Mouse (Mus musculus): ENCODE measurements at regions not wholly inside any gene's neighbourhood (a gene's known extent, or its start where the extent isn't known, plus 50 kb on each side); places are given as distances from the start of the nearest gene placed in this dataset.

DNA sequence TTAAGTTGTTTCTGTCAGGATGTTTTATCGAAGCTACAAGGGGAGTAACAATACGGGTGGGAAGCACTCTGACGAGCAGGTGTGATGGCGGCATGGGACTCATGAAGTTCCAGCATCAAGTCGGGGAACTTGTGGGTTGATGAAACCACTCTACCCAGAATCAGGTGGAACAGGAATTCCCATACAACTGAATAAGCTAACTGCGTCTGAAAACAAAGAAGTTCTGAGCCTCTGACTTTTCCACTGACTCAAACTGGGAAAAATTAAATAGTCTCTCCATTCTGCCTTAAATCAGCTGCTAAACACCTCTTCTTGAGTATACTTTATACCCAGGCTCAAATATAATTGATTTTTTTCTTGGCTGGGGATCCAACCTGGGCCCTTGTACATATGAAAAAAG, 105.6 kb upstream of the Egln3 start:
- H3K27me3 ChIP-seq (ENCODE audit: insufficient read depth, low read length) = no peaks in the 10 kb centered on the region
- no peak for ATAC-seq
- H3K4me3 ChIP-seq (ENCODE audit: low read length) = no peak overlapping the region
- no peak overlapping the region for H3K4me2 ChIP-seq (ENCODE audit: low read depth, low read length)
- H3K9me3 ChIP-seq (ENCODE audit: low read length) = no peaks in the 10 kb centered on the region
- H3K9ac ChIP-seq (replicated peaks; ENCODE audit: low read length) = no peak overlapping the region
- no peak for TF ChIP-seq CTCF (IDR thresholded peaks at IDR 0.05; ENCODE audit: low read depth)
- H3K4me1 ChIP-seq (ENCODE audit: insufficient read depth, low read length) = peaks cover 6% of the 10 kb centered on the region
- no peaks in the 10 kb centered on the region for H3K36me3 ChIP-seq (ENCODE audit: insufficient read depth, low read length)
- WGBS = 94% methylated on average over 6 of the region's 6 CpGs
- DNase-seq (ENCODE audit: low spot score) = no peak
- no peak overlapping the region for H3K27ac ChIP-seq

GRCm38 (mm10) chr12:54305135-54305630, 101.5 kb upstream of the Egln3 start:
- ATAC-seq = no peak
- no peak for TF ChIP-seq CTCF (IDR thresholded peaks at IDR 0.05; ENCODE audit: low read depth)
- Histone ChIP-seq H3K36me3 (ENCODE audit: insufficient read depth, low read length) (no peaks in the 10 kb centered on the region), H3K4me3 (ENCODE audit: low read length) (no peak overlapping the region), H3K9ac (replicated peaks; ENCODE audit: low read length) (no peak overlapping the region), H3K27me3 (ENCODE audit: insufficient read depth, low read length) (no peaks in the 10 kb centered on the region), H3K4me1 (ENCODE audit: insufficient read depth, low read length) (no peaks in the 10 kb centered on the region), H3K27ac (no peak overlapping the region), H3K9me3 (ENCODE audit: low read length) (no peaks in the 10 kb centered on the region), H3K4me2 (ENCODE audit: low read depth, low read length) (no peak overlapping the region)
- 61% methylated on average over 9 of the region's 9 CpGs for WGBS
- no peak for DNase-seq (ENCODE audit: low spot score)

- H3K9me3 ChIP-seq (ENCODE audit: low read length) = no peaks in the 10 kb centered on the region
- H3K4me1 ChIP-seq (ENCODE audit: insufficient read depth, low read length) = no peaks in the 10 kb centered on the region
- no peak overlapping the region for H3K4me3 ChIP-seq (ENCODE audit: low read length)
- no peaks in the 10 kb centered on the region for H3K27me3 ChIP-seq (ENCODE audit: insufficient read depth, low read length)
- no peak overlapping the region for H3K9ac ChIP-seq (replicated peaks; ENCODE audit: low read length)
- no peak overlapping the region for H3K27ac ChIP-seq
- ATAC-seq (no peak), DNase-seq (ENCODE audit: low spot score) (no peak)
- H3K36me3 ChIP-seq (ENCODE audit: insufficient read depth, low read length) = no peaks in the 10 kb centered on the region
- no peak for TF ChIP-seq CTCF (IDR thresholded peaks at IDR 0.05; ENCODE audit: low read depth)
- no peak overlapping the region for H3K4me2 ChIP-seq (ENCODE audit: low read depth, low read length)
- WGBS = 74% methylated on average over 8 of the region's 8 CpGs
Measured at GRCm38 (mm10) chr12:54303746-54304145, 100.1 kb upstream of the Egln3 start.

GRCm38 (mm10) chr12:54299506-54299905, 95.8 kb upstream of the Egln3 start:
- Histone ChIP-seq H3K36me3 (ENCODE audit: insufficient read depth, low read length) (no peaks in the 10 kb centered on the region), H3K9me3 (ENCODE audit: low read length) (no peaks in the 10 kb centered on the region), H3K4me3 (ENCODE audit: low read length) (no peak overlapping the region), H3K27me3 (ENCODE audit: insufficient read depth, low read length) (no peaks in the 10 kb centered on the region), H3K27ac (no peak overlapping the region), H3K9ac (replicated peaks; ENCODE audit: low read length) (no peak overlapping the region), H3K4me1 (ENCODE audit: insufficient read depth, low read length) (no peaks in the 10 kb centered on the region), H3K4me2 (ENCODE audit: low read depth, low read length) (no peak overlapping the region)
- TF ChIP-seq CTCF (IDR thresholded peaks at IDR 0.05; ENCODE audit: low read depth) = no peak
- DNase-seq (ENCODE audit: low spot score) (no peak), ATAC-seq (no peak)
- WGBS = 69% methylated on average over 5 of the region's 5 CpGs

DNA sequence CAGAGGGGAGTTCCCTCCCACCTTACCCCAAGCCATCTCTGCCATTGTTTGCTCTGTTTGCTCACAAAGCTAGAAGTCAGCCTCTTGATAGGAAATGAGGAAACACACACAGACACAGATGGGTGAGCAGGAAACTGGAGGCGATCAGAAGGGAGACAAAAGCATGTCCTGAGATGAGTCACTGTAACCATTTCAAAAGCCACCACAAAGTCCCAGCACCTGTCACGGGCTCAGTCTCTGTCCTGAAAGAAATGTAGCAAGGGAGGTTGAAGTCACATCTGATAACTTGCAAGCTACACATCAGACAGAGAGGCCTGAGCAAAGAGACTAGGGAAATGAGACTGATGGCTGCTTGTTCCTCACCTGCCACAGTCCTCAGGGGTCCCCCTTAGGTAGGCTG, 89.6 kb upstream of the Egln3 start:
- Histone ChIP-seq H3K9me3 (ENCODE audit: low read length) (no peaks in the 10 kb centered on the region), H3K36me3 (ENCODE audit: insufficient read depth, low read length) (no peaks in the 10 kb centered on the region), H3K4me1 (ENCODE audit: insufficient read depth, low read length) (0 out of 2 replicates have a peak, but pooled peaks cover under 1% of the 10 kb centered on the region), H3K27me3 (ENCODE audit: insufficient read depth, low read length) (no peaks in the 10 kb centered on the region), H3K4me3 (ENCODE audit: low read length) (no peak overlapping the region), H3K9ac (replicated peaks; ENCODE audit: low read length) (no peak overlapping the region), H3K4me2 (ENCODE audit: low read depth, low read length) (no peak overlapping the region), H3K27ac (no peak overlapping the region)
- TF ChIP-seq CTCF (IDR thresholded peaks at IDR 0.05; ENCODE audit: low read depth) = no peak
- DNase-seq (ENCODE audit: low spot score) = no peak
- no peak for ATAC-seq
- 83% methylated on average over 2 of the region's 2 CpGs for WGBS

DNA sequence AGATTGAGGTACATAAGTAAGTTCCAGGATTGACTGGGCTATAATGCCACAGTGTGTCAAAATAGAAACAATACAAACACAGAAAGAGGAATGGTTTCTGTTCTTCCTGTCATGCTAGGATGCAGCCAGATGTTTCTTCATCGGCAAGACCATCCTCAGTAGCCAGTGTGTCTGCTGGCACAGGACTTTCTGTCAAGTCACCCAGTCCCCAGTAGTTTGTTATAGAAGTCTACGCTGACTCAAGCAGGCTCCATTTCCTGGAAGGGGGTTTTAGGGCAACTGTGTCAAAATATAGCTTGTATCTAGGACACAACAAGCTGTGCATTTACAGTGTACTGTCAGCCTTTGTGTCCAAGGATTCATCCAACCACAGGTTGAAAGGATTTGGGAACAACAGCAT, 86.7 kb upstream of the Egln3 start:
- ATAC-seq = no peak
- 89% methylated on average over 2 of the region's 2 CpGs for WGBS

DNA sequence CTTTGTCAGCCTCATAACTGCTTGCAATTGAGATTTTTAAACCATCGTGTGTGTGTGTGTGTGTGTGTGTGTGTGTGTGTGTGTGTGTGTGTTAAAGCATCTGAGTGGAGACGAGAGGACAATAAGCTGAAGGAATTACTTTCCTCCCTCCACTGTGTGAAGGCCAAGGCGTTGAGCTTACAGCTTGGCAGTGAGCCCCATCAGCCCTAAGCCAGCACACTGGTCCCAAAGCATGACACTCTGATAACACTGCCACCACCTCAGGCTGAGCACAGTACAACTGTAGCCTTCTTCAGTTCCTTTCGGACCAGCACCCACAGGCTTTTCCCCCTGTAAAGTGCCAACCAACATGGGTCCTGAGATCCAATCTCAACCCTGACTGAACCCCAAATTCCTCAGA, 85.1 kb upstream of the Egln3 start:
- Histone ChIP-seq H3K4me2 (ENCODE audit: low read depth, low read length) (no peak overlapping the region), H3K27me3 (ENCODE audit: insufficient read depth, low read length) (no peaks in the 10 kb centered on the region), H3K9me3 (ENCODE audit: low read length) (no peaks in the 10 kb centered on the region), H3K4me3 (ENCODE audit: low read length) (no peak overlapping the region), H3K4me1 (ENCODE audit: insufficient read depth, low read length) (peaks cover 8% of the 10 kb centered on the region; the same call in 1 of the 2 replicates), H3K9ac (replicated peaks; ENCODE audit: low read length) (no peak overlapping the region), H3K27ac (no peak overlapping the region), H3K36me3 (ENCODE audit: insufficient read depth, low read length) (no peaks in the 10 kb centered on the region)
- ATAC-seq (no peak), DNase-seq (ENCODE audit: low spot score) (no peak)
- 49% methylated on average over 4 of the region's 4 CpGs for WGBS
- TF ChIP-seq CTCF (IDR thresholded peaks at IDR 0.05; ENCODE audit: low read depth) = no peak

More for the DNA sequence above, 86.7 kb upstream of the Egln3 start:
- Histone ChIP-seq H3K4me1 (ENCODE audit: insufficient read depth, low read length) (peaks cover 8% of the 10 kb centered on the region; the same call in 1 of the 2 replicates), H3K9ac (replicated peaks; ENCODE audit: low read length) (no peak overlapping the region), H3K36me3 (ENCODE audit: insufficient read depth, low read length) (no peaks in the 10 kb centered on the region), H3K4me3 (ENCODE audit: low read length) (no peak overlapping the region), H3K27ac (no peak overlapping the region), H3K4me2 (ENCODE audit: low read depth, low read length) (no peak overlapping the region), H3K9me3 (ENCODE audit: low read length) (no peaks in the 10 kb centered on the region), H3K27me3 (ENCODE audit: insufficient read depth, low read length) (no peaks in the 10 kb centered on the region)
- DNase-seq (ENCODE audit: low spot score) = no peak
- no peak for TF ChIP-seq CTCF (IDR thresholded peaks at IDR 0.05; ENCODE audit: low read depth)

Data from hindbrain, postnatal 0 days (tissue).